Comparison of ENCODE assay signal across 8 mouse cellular contexts in the genomic region with DNA sequence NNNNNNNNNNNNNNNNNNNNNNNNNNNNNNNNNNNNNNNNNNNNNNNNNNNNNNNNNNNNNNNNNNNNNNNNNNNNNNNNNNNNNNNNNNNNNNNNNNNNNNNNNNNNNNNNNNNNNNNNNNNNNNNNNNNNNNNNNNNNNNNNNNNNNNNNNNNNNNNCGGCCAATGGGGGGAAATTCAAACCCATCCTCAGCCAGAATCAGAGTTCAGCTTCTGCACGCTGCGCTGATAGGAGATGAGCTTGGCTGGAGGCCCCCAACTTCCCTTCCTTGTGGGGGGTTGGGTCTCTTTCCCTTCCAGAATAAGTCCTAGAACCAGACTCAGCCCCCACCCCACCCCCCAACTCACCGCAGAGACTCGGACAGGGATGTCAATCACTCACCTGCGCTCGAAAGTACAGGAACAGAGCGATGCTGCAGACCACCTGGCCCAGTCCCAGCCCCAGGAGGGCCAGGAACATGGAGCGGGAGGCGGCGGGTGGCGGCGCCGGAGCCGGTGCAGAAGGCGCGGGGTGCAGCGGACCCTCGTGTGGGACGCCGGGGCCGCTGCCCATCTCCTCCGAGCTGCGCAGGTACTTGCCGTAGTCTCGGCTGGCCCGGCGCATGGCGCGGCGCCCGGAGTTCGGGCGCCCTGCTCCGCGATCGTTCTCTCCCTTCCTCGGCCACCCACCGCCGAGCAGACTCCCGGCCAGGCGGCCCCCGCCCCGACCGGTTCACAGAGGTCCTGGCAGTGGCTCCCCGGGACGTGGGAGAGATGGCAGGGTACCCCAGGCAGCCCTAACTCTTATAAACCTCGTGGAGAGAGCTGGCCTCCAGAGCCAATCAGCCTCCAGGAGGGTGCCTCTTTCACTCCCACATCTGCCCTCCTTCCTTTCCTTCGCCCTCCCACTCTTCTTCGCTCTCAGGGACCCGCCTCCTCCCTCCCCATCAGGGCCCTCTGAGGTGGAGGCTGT. TPM values are rescaled to one million over a fixed set of nuclear protein-coding genes. Genes with fewer than 3 reads are reported as not detected.
DNase-seq lines count a peak whose midpoint lies in the region; ATAC-seq lines count a peak whose summit lies in the region.

A gene (minus strand): TSS at position 758 of the 952 bp plus-strand sequence.

- no peak within 1 kb of the TSS for H3K9ac ChIP-seq in liver, embryonic 12.5 days
- H3K9ac ChIP-seq in stomach, embryonic 16.5 days (ENCODE audit: low read length) = peak within 1 kb of the TSS; percentile 58; the same call in 1 of the 2 replicates

- H3K4me1 ChIP-seq in liver, embryonic 12.5 days = peaks cover 5% of the 10 kb centered on the region; the same call in 1 of the 2 replicates
- H3K4me1 ChIP-seq in stomach, embryonic 16.5 days (ENCODE audit: control insufficient read depth, insufficient read depth, low read length) = no peaks in the 10 kb centered on the region

- H3K27me3 ChIP-seq in liver, embryonic 12.5 days (replicated peaks) = peaks cover 34% of the 10 kb centered on the region
- peaks cover 22% of the 10 kb centered on the region for H3K27me3 ChIP-seq in stomach, embryonic 16.5 days (ENCODE audit: control insufficient read depth, insufficient read depth, low read length)

- ATAC-seq in granulocyte monocyte progenitor cell, adult 5-6 weeks (replicated peaks; ENCODE audit: poor library complexity, severe bottlenecking) = peak; percentile 40
- peak; percentile 35; the same call in 1 of the 2 replicates for ATAC-seq in liver, embryonic 12.5 days
- ATAC-seq in stomach, embryonic 16.5 days (ENCODE audit: insufficient read depth, low FRiP score) = peak; percentile 33; the same call in 1 of the 2 replicates

- WGBS in liver, embryonic 12.5 days (ENCODE audit: insufficient replicate concordance) = 2% methylated on average over 51 of the region's 51 CpGs
- 2% methylated on average over 51 of the region's 51 CpGs for WGBS in stomach, embryonic 16.5 days

- intact Hi-C loops in left cerebral cortex, postnatal 4 days (cut with DNase I) = no loop called here
- intact Hi-C loops in left cerebral cortex, postnatal 14 days (cut with DNase I) = no loop called here

- H3K27ac ChIP-seq in liver, embryonic 12.5 days = no peak within 1 kb of the TSS
- H3K27ac ChIP-seq in stomach, embryonic 16.5 days (ENCODE audit: low read length) = no peak within 1 kb of the TSS

- no peaks in the 10 kb centered on the region for H3K36me3 ChIP-seq in liver, embryonic 12.5 days
- no peaks in the 10 kb centered on the region for H3K36me3 ChIP-seq in stomach, embryonic 16.5 days (ENCODE audit: control insufficient read depth, insufficient read depth, low read length)

- peak within 1 kb of the TSS; percentile 40 for H3K4me3 ChIP-seq in liver, embryonic 12.5 days
- peak within 1 kb of the TSS; percentile 52 for H3K4me3 ChIP-seq in stomach, embryonic 16.5 days (replicated peaks; ENCODE audit: low read length)

- peak within 1 kb of the TSS; percentile 57 for H3K4me2 ChIP-seq in liver, embryonic 12.5 days
- peak within 1 kb of the TSS; percentile 82 for H3K4me2 ChIP-seq in stomach, embryonic 16.5 days (ENCODE audit: low read depth, low read length)

- DNase-seq in left cerebral cortex, postnatal 4 days = peak; percentile 11
- DNase-seq in left cerebral cortex, postnatal 14 days (ENCODE audit: low spot score in 2 of 2) = no peak
- peak; percentile 5 for DNase-seq in brain, adult 2 months (ENCODE audit: low read depth, low spot score)
- DNase-seq in MN1 (ENCODE audit: low spot score) = no peak
- DNase-seq in cerebellum, adult 8-10 months = no peak

- no peaks in the 10 kb centered on the region for H3K9me3 ChIP-seq in liver, embryonic 12.5 days (replicated peaks)
- no peaks in the 10 kb centered on the region for H3K9me3 ChIP-seq in stomach, embryonic 16.5 days (replicated peaks; ENCODE audit: control insufficient read depth, low read length)

RNA-seq across cellular contexts. Expression of the gene that starts here (rescaled TPM):
- not detected for total RNA-seq in left cerebral cortex, postnatal 4 days (2021)
- total RNA-seq in left cerebral cortex, postnatal 14 days (2021) = under 1 TPM in 1 of 2 experiments, not detected in 1; 0.30 TPM
- not detected in 2 replicates for total RNA-seq in granulocyte monocyte progenitor cell, adult 5-6 weeks (2014; fragmentation: Nextera tagmentation)
- total RNA-seq in granulocyte monocyte progenitor cell, adult 5-6 weeks (2017) = not detected in 2 replicates
- 0.24 TPM in 1 of 2 replicates, not detected in the other for polyA plus RNA-seq in liver, embryonic 12.5 days (2016; fragmentation: Nextera tagmentation; extraction: Ambion mirVana)
- polyA plus RNA-seq in stomach, embryonic 16.5 days (2015; fragmentation: Nextera tagmentation; extraction: Ambion mirVana) = 0.21 and 0.39 TPM in 2 replicates

Comparison
In these comparisons a context has a peak if more than half of its experiments do, and no peak if none do; other contexts are left out.
1. Peak in DNase-seq in left cerebral cortex, postnatal 4 days; RNA of the gene not detected or under 1 TPM.
2. Peak in ATAC-seq in granulocyte monocyte progenitor cell, adult 5-6 weeks; RNA of the gene not detected or under 1 TPM.
3. Peak in ATAC-seq, H3K4me3 ChIP-seq and H3K4me2 ChIP-seq in liver, embryonic 12.5 days; RNA of the gene not detected or under 1 TPM.
4. Peak in ATAC-seq, H3K4me3 ChIP-seq, H3K9ac ChIP-seq and H3K4me2 ChIP-seq in stomach, embryonic 16.5 days; RNA of the gene not detected or under 1 TPM.